Mouse (Mus musculus) intestine, embryonic 15.5 days (tissue): ENCODE data around the gene Snx29. TPM values are rescaled to one million over a fixed set of nuclear protein-coding genes. Genes with fewer than 3 reads are reported as not detected.
A peak's percentile ranks its signal among the peaks of the same experiment; 100 is the strongest.
"Not testable (repeated sequence)": the region's sequence is repeated elsewhere in the genome, so short reads cannot be mapped to it uniquely, and the experiment has no call there.

Experiments used
- ATAC-seq: fragments of 200-750 bp; cut with Nextera tagmentation; 2 replicates; pipeline ENCODE4 v1.8.0; 2017; ENCODE audit warnings: moderate TSS enrichment, moderate library complexity
- H3K27ac ChIP-seq: fragments of 300-500 bp; sonication (generic); 2 replicates; pipeline ENCODE4 v1.5.1; 2015; ENCODE audit warnings: mild to moderate bottlenecking, inconsistent platforms
- H3K27me3 ChIP-seq: fragments of 300-500 bp; sonication (generic); replicated peaks from 2 replicates; pipeline ENCODE4 v1.6.1; 2015; ENCODE audit warnings: inconsistent platforms
- H3K36me3 ChIP-seq: fragments of 300-500 bp; sonication (generic); 2 replicates; pipeline ENCODE4 v1.6.1; 2015; ENCODE audit warnings: inconsistent platforms
- H3K4me1 ChIP-seq: fragments of 300-500 bp; sonication (generic); replicated peaks from 2 replicates; pipeline ENCODE4 v1.6.1; 2015; ENCODE audit warnings: inconsistent platforms
- H3K4me2 ChIP-seq: fragments of 300-500 bp; sonication (generic); replicated peaks from 2 replicates; pipeline ENCODE4 v1.6.1; 2015; ENCODE audit warnings: mild to moderate bottlenecking, inconsistent platforms
- H3K4me3 ChIP-seq: fragments of 300-500 bp; sonication (generic); replicated peaks from 2 replicates; pipeline ENCODE4 v1.5.1; 2015; ENCODE audit warnings: inconsistent platforms
- H3K9ac ChIP-seq: fragments of 300-500 bp; sonication (generic); 2 replicates; pipeline ENCODE4 v1.6.1; 2015; ENCODE audit warnings: inconsistent platforms
- H3K9me3 ChIP-seq: fragments of 300-500 bp; sonication (generic); 2 replicates; pipeline ENCODE4 v1.6.1; 2016; ENCODE audit warnings: inconsistent platforms
- WGBS: fragments of 180-500 bp; shearing (Covaris S2); methylation state at CpG from one replicate; pipeline ENCODE4 v1.1.7; 2015; 5-methylcytosine and 5-hydroxymethylcytosine counted together
- polyA plus RNA-seq: library from polyadenylated mRNA; unstranded; fragments of >200 nt; fragmentation: Nextera tagmentation; extraction: Ambion mirVana; gene quantifications from 2 replicates; pipeline ENCODE4 v1.2.1, GENCODE M21; 2015

The Snx29 gene
- 5.7 and 7.8 TPM in 2 replicates for polyA plus RNA-seq

DNA sequence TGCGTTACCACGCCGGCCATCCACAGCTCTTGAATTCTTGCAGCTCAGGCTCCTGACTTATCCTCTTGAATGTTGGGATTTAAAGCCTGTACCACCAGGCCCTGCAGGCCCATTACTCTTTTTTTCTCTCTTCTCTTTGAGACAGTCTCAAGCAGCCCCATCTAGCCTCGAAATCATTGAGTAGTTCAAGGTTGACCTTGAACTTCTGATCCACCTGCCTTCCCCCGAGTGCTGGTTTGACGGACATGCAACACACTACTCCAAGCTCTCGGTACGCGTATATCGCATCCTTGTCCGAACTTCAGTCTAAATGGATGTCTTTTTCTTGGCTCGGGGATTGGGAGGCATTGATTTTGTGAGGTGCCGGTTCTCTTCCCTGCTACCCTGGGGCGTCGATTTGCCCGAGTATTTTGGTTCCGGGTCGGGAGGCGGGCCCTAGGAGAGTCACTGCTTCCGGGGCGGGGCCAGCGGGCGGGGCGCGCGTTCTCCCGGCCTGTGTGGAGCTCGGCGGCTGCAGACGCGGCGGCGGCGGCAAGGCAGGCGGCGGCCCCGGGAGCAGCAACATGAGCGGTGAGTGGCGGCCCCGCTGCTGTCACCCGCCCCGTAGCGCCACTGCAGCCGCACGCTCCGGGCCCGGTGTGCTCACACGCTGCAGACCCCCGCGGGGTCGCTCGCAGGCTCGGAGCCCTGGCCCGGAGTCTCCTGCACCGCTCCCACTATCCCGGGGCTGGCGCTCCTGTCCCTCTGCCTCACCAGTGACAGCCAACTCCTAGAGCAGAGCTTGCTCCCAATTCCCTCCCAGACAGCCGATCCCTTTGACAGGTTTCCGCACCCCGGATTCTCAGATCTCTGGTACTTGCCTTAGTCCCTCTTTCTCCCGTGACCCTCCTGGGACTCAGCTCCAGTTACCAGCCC lies at the start of gene Snx29:
Gene Snx29, plus strand, starts transcription at position 500 of the 915 bp plus-strand sequence.
- H3K4me1 ChIP-seq: peaks cover 10% of the 10 kb centered on the region; the same call in 1 of the 2 replicates
- peak; percentile 99 for ATAC-seq
- 4% methylated on average over 61 of the region's 61 CpGs for WGBS
- H3K9me3 ChIP-seq: no peaks in the 10 kb centered on the region
- H3K36me3 ChIP-seq: no peaks in the 10 kb centered on the region
- peak within 1 kb of the TSS; percentile 81 for H3K9ac ChIP-seq
- peak within 1 kb of the TSS; percentile 92 for H3K4me2 ChIP-seq
- no peaks in the 10 kb centered on the region for H3K27me3 ChIP-seq
- H3K27ac ChIP-seq: peak within 1 kb of the TSS; percentile 74
- H3K4me3 ChIP-seq: peak within 1 kb of the TSS; percentile 94

DNA sequence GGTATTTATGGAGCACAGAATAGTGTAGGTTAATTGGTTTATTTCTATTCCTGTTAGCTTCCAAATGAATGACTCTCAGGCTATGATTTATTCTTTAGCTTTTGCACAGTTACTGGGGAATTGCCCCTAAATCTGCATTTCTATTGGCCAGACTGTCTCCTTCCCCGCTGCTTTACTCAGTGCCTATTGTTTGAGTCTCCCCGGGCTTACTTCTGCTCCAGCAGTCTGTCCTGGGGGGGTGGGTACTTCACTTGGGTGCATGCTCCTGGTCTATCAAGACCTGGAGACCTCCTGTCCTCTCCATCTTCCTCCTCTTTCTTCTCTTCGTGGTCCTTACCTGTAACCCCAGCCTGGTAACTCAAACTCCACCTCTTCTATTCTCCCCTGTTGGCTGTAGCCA lies 45.8 kb upstream of the Snx29 start:
- WGBS: 69% methylated on average over 3 of the region's 3 CpGs

DNA sequence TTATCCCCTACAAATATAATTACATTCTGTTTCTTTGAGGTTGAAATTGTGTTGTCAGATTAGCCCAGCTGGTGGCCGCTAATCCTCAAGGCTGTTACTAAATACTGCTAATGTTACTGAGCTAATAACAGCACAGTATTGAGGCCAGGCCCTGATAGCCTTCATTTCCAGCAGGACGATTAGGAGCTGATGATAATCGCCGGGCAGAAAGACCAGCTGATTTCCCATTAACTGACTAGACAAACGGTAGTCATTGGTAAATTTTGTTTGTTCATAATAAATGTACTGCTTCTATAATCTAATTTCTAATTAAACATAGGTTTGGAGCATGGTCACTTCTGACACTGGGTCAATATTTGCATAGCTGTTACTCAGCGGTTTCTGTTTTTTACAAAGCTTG lies 43.9 kb upstream of the Snx29 start:
- Histone ChIP-seq H3K9ac (no peak overlapping the region), H3K27ac (no peak overlapping the region), H3K27me3 (no peaks in the 10 kb centered on the region), H3K4me2 (no peak overlapping the region), H3K9me3 (no peaks in the 10 kb centered on the region), H3K4me3 (no peak overlapping the region), H3K36me3 (no peaks in the 10 kb centered on the region), H3K4me1 (no peaks in the 10 kb centered on the region)
- WGBS: 48% methylated on average over 6 of the region's 6 CpGs
- no peak for ATAC-seq

More for the DNA sequence above, 45.8 kb upstream of the Snx29 start:
- Histone ChIP-seq H3K4me1 (no peaks in the 10 kb centered on the region), H3K4me3 (no peak overlapping the region), H3K27me3 (no peaks in the 10 kb centered on the region), H3K4me2 (no peak overlapping the region), H3K9me3 (no peaks in the 10 kb centered on the region), H3K9ac (no peak overlapping the region), H3K27ac (no peak overlapping the region), H3K36me3 (no peaks in the 10 kb centered on the region)
- ATAC-seq: no peak

DNA sequence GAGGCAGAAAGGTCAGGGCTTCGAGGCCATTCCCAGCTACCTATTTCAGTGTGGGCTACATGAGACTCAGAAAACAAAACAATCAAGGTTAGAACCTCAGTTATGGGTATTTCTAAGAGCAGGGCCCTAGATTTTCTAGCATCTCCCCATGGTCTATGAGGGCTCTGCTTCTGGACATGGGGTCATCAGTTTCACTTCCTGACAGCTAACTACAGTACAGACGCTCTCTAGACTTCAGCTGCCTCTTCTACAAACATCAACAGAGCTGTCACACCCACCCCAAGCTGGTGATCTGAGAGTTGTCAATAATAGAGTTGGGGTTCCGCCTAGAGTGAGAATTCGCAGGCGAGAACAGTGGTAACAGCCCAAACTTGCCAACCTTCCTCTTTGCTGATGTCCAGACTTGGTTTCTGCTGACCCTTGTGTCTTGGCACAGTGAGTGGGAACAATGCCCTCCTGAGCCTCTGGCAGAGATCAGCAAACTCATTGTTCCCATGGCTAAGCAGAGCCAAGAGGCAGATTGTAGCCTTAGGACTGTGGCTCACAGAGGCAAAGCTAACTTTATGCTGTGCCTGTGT lies 40.0 kb upstream of the Snx29 start:
- no peak for ATAC-seq
- Histone ChIP-seq H3K4me2 (no peak overlapping the region), H3K9me3 (no peaks in the 10 kb centered on the region), H3K9ac (no peak overlapping the region), H3K4me3 (no peak overlapping the region), H3K36me3 (no peaks in the 10 kb centered on the region), H3K27me3 (no peaks in the 10 kb centered on the region), H3K27ac (no peak overlapping the region), H3K4me1 (no peaks in the 10 kb centered on the region)
- 76% methylated on average over 5 of the region's 5 CpGs for WGBS

DNA sequence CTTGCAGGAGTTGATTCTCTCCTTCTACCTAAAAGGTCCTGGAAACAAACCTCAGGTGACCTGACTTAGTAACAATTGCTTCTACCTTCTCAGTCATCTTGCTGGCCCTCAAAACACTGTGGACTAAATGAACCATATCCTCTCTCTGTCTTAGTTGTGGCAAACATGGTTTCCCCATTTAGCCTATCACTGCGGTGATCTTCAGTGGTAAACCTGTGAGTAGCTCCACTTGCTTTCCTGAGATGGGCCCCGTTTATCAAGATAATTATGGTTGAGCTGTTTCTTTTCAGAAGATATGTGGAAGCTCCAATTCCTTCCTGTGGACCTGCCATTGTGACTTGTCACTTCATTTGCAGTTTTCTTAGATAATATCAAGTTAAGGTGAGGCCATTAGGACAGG lies 37.8 kb upstream of the Snx29 start:
- H3K9me3 ChIP-seq: no peaks in the 10 kb centered on the region
- H3K4me3 ChIP-seq: no peak overlapping the region
- H3K9ac ChIP-seq: no peak overlapping the region
- ATAC-seq: no peak
- no peaks in the 10 kb centered on the region for H3K27me3 ChIP-seq
- no peaks in the 10 kb centered on the region for H3K4me1 ChIP-seq
- H3K27ac ChIP-seq: no peak overlapping the region
- no peak overlapping the region for H3K4me2 ChIP-seq
- no peaks in the 10 kb centered on the region for H3K36me3 ChIP-seq
- WGBS: 91% methylated on average over 2 of the region's 2 CpGs

DNA sequence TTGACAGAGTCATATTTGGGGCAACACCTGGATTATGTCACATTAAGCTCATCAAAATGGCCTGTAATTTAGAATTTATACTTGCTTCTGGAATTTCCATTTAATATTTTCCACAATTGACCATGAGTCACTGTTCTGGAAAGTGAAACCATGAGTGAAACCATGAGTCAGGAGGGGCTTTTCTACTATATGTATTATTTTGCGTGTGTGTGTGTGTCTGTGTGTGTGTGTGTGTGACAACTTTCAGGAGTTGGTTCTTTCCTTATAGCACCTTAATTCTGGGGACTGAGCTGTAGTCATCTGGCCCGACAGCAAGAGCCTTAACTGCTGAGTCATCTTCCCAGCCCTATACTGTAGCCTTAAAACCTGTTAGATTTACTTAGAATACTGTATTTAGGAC lies 36.8 kb upstream of the Snx29 start:
- no peak overlapping the region for H3K4me2 ChIP-seq
- H3K9me3 ChIP-seq: no peaks in the 10 kb centered on the region
- H3K4me1 ChIP-seq: no peaks in the 10 kb centered on the region
- no peak overlapping the region for H3K27ac ChIP-seq
- H3K27me3 ChIP-seq: no peaks in the 10 kb centered on the region
- no peaks in the 10 kb centered on the region for H3K36me3 ChIP-seq
- no peak overlapping the region for H3K4me3 ChIP-seq
- H3K9ac ChIP-seq: no peak overlapping the region
- WGBS: 81% methylated on average over 2 of the region's 2 CpGs
- no peak for ATAC-seq

DNA sequence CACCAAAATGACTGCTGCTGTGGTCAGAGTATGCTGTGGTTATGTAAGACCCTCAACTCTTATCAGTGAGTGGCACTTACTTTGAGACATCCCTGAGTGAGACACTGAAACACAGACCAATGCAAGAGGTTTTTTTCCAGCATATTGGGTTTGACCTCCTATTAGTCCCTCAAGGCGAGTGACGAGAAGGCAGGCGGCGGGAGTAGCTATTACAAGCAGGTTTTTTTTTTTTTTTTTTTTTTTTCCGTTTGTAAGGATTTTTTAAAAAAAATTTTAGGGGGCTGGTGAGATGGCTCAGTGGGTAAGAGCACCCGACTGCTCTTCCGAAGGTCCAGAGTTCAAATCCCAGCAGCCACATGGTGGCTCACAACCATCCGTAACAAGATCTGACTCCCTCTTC lies 33.8 kb upstream of the Snx29 start:
- not testable (repeated sequence) for H3K9ac ChIP-seq, ATAC-seq, H3K9me3 ChIP-seq, H3K4me2 ChIP-seq, H3K4me1 ChIP-seq, H3K27me3 ChIP-seq, H3K27ac ChIP-seq, H3K36me3 ChIP-seq, H3K4me3 ChIP-seq
- WGBS: 91% methylated on average over 8 of the region's 8 CpGs

DNA sequence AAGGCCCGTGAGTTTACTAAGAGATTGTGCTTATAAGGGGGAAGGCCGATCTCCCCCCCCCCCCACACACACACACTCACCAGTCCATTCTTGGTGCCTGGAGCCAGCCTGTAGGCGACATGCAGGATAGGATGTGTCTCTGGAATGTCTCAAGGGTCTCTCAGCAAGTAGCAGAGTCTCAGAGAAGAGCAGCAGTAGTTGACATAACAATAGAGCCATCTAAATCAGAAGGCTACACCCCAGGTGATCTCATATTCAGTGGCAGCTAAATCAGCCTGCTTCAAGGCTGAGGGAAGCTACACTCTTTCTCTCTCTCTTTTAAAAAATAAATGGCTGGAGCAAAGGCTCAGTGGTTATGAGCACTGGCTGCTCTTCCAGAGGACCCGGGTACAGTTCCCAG lies 27.1 kb upstream of the Snx29 start:
- ATAC-seq: not testable (repeated sequence)

DNA sequence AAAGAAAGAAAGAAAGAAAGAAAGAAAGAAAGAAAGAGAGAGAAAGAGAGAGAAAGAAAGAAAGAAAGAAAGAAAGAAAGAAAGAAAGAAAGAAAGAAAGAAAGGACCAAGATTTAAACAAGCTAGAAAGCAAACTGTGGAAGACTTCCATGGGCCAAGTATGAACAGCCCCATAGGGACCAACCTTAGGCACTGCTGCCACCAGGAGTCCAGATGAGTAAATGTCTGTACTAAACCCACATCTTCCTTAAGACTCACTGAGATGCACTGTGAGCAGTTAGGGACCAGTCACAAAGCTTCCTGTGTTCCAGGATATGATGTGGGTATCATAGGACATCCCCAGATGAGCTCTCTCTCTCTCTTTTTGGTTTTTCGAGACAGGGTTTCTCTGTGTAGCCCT lies 25.0 kb upstream of the Snx29 start:
- not testable (repeated sequence) for H3K9ac ChIP-seq, ATAC-seq, H3K27ac ChIP-seq, H3K4me1 ChIP-seq, H3K4me2 ChIP-seq, H3K36me3 ChIP-seq, H3K4me3 ChIP-seq, H3K9me3 ChIP-seq, H3K27me3 ChIP-seq
- 45% methylated on average over 1 of the region's 1 CpGs for WGBS

More for the DNA sequence above, 27.1 kb upstream of the Snx29 start:
- not testable (repeated sequence) for H3K9me3 ChIP-seq, H3K36me3 ChIP-seq, H3K4me2 ChIP-seq, H3K27me3 ChIP-seq, H3K4me3 ChIP-seq, H3K27ac ChIP-seq, H3K4me1 ChIP-seq, H3K9ac ChIP-seq
- 76% methylated on average over 4 of the region's 4 CpGs for WGBS

DNA sequence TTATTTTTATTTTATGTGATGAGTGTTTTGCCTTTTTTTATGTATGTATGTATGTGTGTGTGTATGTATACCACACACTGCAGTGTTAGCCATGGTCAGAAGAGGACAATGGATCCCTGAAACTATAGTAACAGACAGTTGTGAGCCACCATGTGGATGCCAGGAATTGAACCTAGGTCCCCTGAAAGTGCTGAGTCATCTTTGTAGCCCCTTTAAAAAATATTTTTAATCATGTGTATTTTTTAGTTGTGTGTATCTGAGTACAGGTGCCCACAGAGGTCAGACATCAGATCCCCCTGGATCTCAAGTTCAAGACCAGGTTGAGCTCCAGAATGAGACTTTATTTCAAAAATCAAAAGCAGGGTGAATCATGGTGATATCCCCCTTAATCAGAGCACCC lies 19.0 kb upstream of the Snx29 start:
- H3K27ac ChIP-seq: no peak overlapping the region
- no peaks in the 10 kb centered on the region for H3K36me3 ChIP-seq
- H3K9ac ChIP-seq: no peak overlapping the region
- no peak overlapping the region for H3K4me2 ChIP-seq
- no peaks in the 10 kb centered on the region for H3K4me1 ChIP-seq
- no peak overlapping the region for H3K4me3 ChIP-seq
- H3K27me3 ChIP-seq: no peaks in the 10 kb centered on the region
- no peak for ATAC-seq
- H3K9me3 ChIP-seq: no peaks in the 10 kb centered on the region

DNA sequence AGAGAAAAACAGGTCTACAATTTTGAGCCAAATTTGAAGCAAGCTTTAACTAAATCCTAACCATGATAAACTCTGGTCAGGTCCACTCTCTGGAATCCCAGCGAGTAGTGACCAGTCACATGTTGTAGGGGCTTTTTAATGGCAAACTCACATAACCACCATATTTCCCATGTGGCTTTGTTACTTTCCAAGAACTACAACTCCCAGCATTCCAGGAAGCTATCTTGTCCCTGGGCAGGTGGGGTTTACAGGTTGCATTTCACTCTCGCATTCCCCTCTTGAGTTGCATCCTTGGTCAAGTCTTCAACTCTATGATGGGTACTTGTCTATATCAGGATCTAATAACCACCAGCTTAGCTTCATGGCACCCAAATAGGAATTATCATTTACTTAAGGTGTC lies 17.2 kb upstream of the Snx29 start:
- Histone ChIP-seq H3K4me3 (no peak overlapping the region), H3K27ac (no peak overlapping the region), H3K4me1 (no peaks in the 10 kb centered on the region), H3K27me3 (no peaks in the 10 kb centered on the region), H3K4me2 (no peak overlapping the region), H3K9me3 (no peaks in the 10 kb centered on the region), H3K36me3 (no peaks in the 10 kb centered on the region), H3K9ac (no peak overlapping the region)
- WGBS: 78% methylated on average over 2 of the region's 2 CpGs
- no peak for ATAC-seq

DNA sequence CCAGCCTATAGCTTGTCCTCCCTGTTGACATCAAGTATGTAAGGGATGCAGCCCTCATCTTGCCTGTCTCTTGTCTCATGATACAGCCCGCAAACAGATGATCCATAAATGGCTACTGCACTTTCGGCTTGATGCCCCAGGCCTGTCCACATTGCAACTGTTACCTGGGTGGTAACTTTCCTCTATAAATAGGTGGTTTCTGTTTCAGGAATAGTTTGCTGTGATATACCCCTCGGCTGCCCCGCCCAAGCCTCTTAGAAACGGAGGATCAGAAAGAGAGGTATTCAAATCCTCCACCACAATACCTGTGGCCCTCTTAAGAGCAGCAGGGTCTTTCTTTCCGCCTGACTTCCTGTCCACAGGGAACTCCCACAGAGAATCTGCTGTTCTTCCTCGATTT lies 9.2 kb upstream of the Snx29 start, which contains the start of gene Tnfrsf17:
Gene Tnfrsf17, plus strand, starts transcription at position 301 of the 400 bp plus-strand sequence.
- no peak within 1 kb of the TSS for H3K4me2 ChIP-seq
- H3K9ac ChIP-seq: no peak within 1 kb of the TSS
- no peak for ATAC-seq
- no peaks in the 10 kb centered on the region for H3K4me1 ChIP-seq
- no peaks in the 10 kb centered on the region for H3K9me3 ChIP-seq
- WGBS: 69% methylated on average over 7 of the region's 7 CpGs
- no peak within 1 kb of the TSS for H3K27ac ChIP-seq
- H3K36me3 ChIP-seq: no peaks in the 10 kb centered on the region
- H3K27me3 ChIP-seq: no peaks in the 10 kb centered on the region
- H3K4me3 ChIP-seq: no peak within 1 kb of the TSS
